Mouse (Mus musculus) liver, adult 2 months (tissue): ENCODE results near the gene Tmbim4. TPM values are rescaled to one million over a fixed set of nuclear protein-coding genes. Genes with fewer than 3 reads are reported as not detected.

Source experiments
- DNase-seq: peaks from one replicate; pipeline ENCODE4 v3.0.0-alpha.2; 2011; ENCODE audit warnings: low read depth, low spot score; ENCODE audit errors: extremely low read depth
- H3K27ac ChIP-seq: fragments of 200-500 bp; replicated peaks from 2 replicates; pipeline ENCODE4 v1.5.1; 2012; ENCODE audit warnings: low read depth, mild to moderate bottlenecking, control low read depth, inconsistent platforms, low read length; ENCODE audit not compliant: insufficient read depth
- H3K27me3 ChIP-seq: fragments of 200-500 bp; 2 replicates; pipeline ENCODE4 v1.6.1; 2012; ENCODE audit warnings: mild to moderate bottlenecking, moderate library complexity, low read length, inconsistent platforms; ENCODE audit not compliant: control insufficient read depth, insufficient read depth
- H3K36me3 ChIP-seq: fragments of 200-500 bp; 2 replicates; pipeline ENCODE4 v1.6.1; 2012; ENCODE audit warnings: low read length, inconsistent platforms; ENCODE audit not compliant: control insufficient read depth, insufficient read depth
- H3K4me1 ChIP-seq: fragments of 200-500 bp; 2 replicates; pipeline ENCODE4 v1.6.1; 2011; ENCODE audit warnings: low read length; ENCODE audit not compliant: control insufficient read depth, insufficient read depth
- H3K4me3 ChIP-seq: fragments of 200-500 bp; 2 replicates; pipeline ENCODE4 v1.5.1; 2011; ENCODE audit warnings: low read depth, mild to moderate bottlenecking, control low read depth, low read length, moderate library complexity; ENCODE audit not compliant: insufficient read depth
- H3K79me2 ChIP-seq: fragments of 200-500 bp; 2 replicates; pipeline ENCODE4 v1.6.1; 2012; ENCODE audit warnings: inconsistent platforms, mild to moderate bottlenecking, low read length, moderate library complexity; ENCODE audit not compliant: control insufficient read depth, insufficient read depth
- H3K9ac ChIP-seq: fragments of 200-500 bp; 2 replicates; pipeline ENCODE4 v1.6.1; 2012; ENCODE audit warnings: low read depth, mild to moderate bottlenecking, control low read depth, inconsistent platforms, low read length
- CTCF ChIP-seq: fragments of 200-500 bp; IDR thresholded peaks from 2 replicates; pipeline ENCODE4 v1.5.1; 2011; ENCODE audit warnings: low read depth, low read length, control low read depth
- POLR2A ChIP-seq: fragments of 200-500 bp; IDR thresholded peaks from 2 replicates; pipeline ENCODE4 v1.6.1; 2011; ENCODE audit warnings: low read length, control low read depth; ENCODE audit not compliant: insufficient read depth; ENCODE audit errors: extremely low read depth
- WGBS: fragments of 180-500 bp; shearing (Covaris S2); methylation state at CpG from one replicate; pipeline ENCODE4 v1.1.7; 2018; 5-methylcytosine and 5-hydroxymethylcytosine counted together
- polyA plus RNA-seq: library from polyadenylated mRNA; depleted of rRNA; stranded (reverse); fragments of >200 nt; gene quantifications from 2 replicates; pipeline ENCODE4 v1.2.3, GENCODE M21; 2012; rRNA removed
- total RNA-seq: library from RNA; depleted of rRNA; stranded (reverse); fragments of >200 nt; gene quantifications from 2 replicates; pipeline ENCODE4 v1.2.3, GENCODE M21; 2014; rRNA removed

Gene Tmbim4
- total and polyA plus RNA-seq, 2 experiments: 97.6 to 346 TPM

GRCm38 (mm10) chr10:120272270-120272883 is 71.0 kb downstream of the Tmbim4 start:
- H3K9ac ChIP-seq: no peak overlapping the region
- no peak overlapping the region for H3K4me3 ChIP-seq
- H3K36me3 ChIP-seq: no peaks in the 10 kb centered on the region
- H3K27ac ChIP-seq: no peak overlapping the region
- DNase-seq: no peak
- no peaks in the 10 kb centered on the region; the same call in 1 of the 2 replicates for H3K27me3 ChIP-seq
- WGBS: 29% methylated on average over 19 of the region's 19 CpGs
- H3K79me2 ChIP-seq: no peaks in the 10 kb centered on the region
- no peaks in the 10 kb centered on the region; the same call in 1 of the 2 replicates for H3K4me1 ChIP-seq
- TF ChIP-seq CTCF: no peak
- TF ChIP-seq POLR2A: no peak

- H3K27ac ChIP-seq: no peak overlapping the region
- H3K9ac ChIP-seq: no peak overlapping the region
- H3K4me3 ChIP-seq: no peak overlapping the region
- no peaks in the 10 kb centered on the region; the same call in 1 of the 2 replicates for H3K27me3 ChIP-seq
- H3K4me1 ChIP-seq: no peaks in the 10 kb centered on the region; the same call in 1 of the 2 replicates
- TF ChIP-seq POLR2A: no peak
- no peak for TF ChIP-seq CTCF
- H3K36me3 ChIP-seq: no peaks in the 10 kb centered on the region
- H3K79me2 ChIP-seq: no peaks in the 10 kb centered on the region
- DNase-seq: no peak
- WGBS: 91% methylated on average over 7 of the region's 7 CpGs
Measured at GRCm38 (mm10) chr10:120273335-120273734, 71.9 kb downstream of the Tmbim4 start.

Other genes starting within 250 kb of the Tmbim4 start
- gene Helb, start 88.6 kb upstream of the Tmbim4 start, total RNA-seq: 5.2 and 7.7 TPM in 2 replicates
- gene Helb, start 88.6 kb upstream of the Tmbim4 start, polyA plus RNA-seq: 4.5 and 5.2 TPM in 2 replicates
- gene Irak3, start 540 bp downstream of the Tmbim4 start, total RNA-seq: 0.60 and 1.1 TPM in 2 replicates
- gene Irak3, start 540 bp downstream of the Tmbim4 start, polyA plus RNA-seq: 0.32 and 0.49 TPM in 2 replicates
- gene Llph, start 25.5 kb downstream of the Tmbim4 start, total RNA-seq: 10.5 and 15.2 TPM in 2 replicates
- gene Llph, start 25.5 kb downstream of the Tmbim4 start, polyA plus RNA-seq: 4.0 and 4.9 TPM in 2 replicates